In the genomic region with DNA sequence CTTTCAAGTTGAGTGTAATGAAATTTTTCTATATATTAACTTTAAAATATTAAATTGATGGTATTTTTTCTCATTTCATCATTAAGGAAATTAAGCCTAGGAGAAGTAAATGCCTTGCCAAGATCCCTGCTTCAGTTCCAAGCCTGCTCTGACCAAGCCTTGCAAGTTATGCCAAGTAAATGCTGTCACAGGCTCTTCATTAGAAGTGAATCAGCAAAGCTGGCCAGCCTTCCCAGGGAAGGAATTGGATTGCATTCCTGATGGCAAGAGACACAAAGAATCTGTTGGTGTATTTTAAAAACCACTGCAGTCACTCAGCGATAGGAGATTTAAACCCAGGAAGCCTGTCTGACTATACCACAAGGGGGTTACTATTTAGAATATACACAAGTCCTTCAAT, we compare ENCODE assay signal across 10 mouse cellular contexts. TPM values are rescaled to one million over a fixed set of nuclear protein-coding genes. Genes with fewer than 3 reads are reported as not detected.
A peak's percentile ranks its signal among the peaks of the same experiment; 100 is the strongest.
DNase-seq lines count a peak whose midpoint lies in the region; ATAC-seq lines count a peak whose summit lies in the region.
"Had no signal": no experiment of that assay in that cellular context is flagged by ENCODE, and none has a peak within 500 bp of the region (broad histone marks: within the 10 kb centered on the region; RNA-seq: fewer than 3 reads in every experiment).

No protein-coding gene starts in this region.

- H3K27me3 ChIP-seq in forebrain, embryonic 16.5 days (replicated peaks; ENCODE audit: control insufficient read depth, insufficient read depth, low read length), result no peaks in the 10 kb centered on the region
- H3K27me3 ChIP-seq in hindbrain, embryonic 11.5 days (ENCODE audit: control insufficient read depth, insufficient read depth, low read length), result no peaks in the 10 kb centered on the region
- H3K27me3 ChIP-seq: embryonic facial prominence, embryonic 12.5 days had no signal

- no peak overlapping the region for H3K4me3 ChIP-seq in forebrain, embryonic 16.5 days (replicated peaks; ENCODE audit: low read length)
- H3K4me3 ChIP-seq in hindbrain, embryonic 11.5 days (ENCODE audit: low read depth, low read length), result no peak overlapping the region
- H3K4me3 ChIP-seq: embryonic facial prominence, embryonic 12.5 days had no signal

- intact Hi-C loops in left cerebral cortex, postnatal 14 days (cut with DNase I), result no loop called here

- H3K27ac ChIP-seq in forebrain, embryonic 16.5 days (ENCODE audit: low read length), result no peak overlapping the region
- no peak overlapping the region for H3K27ac ChIP-seq in hindbrain, embryonic 11.5 days (ENCODE audit: low read depth, low read length)
- H3K27ac ChIP-seq: embryonic facial prominence, embryonic 12.5 days had no signal

- no peaks in the 10 kb centered on the region for H3K36me3 ChIP-seq in forebrain, embryonic 16.5 days (ENCODE audit: control insufficient read depth, insufficient read depth)
- H3K36me3 ChIP-seq in hindbrain, embryonic 11.5 days (ENCODE audit: control insufficient read depth, insufficient read depth, low read length), result no peaks in the 10 kb centered on the region
- H3K36me3 ChIP-seq: embryonic facial prominence, embryonic 12.5 days had no signal

- DNase-seq in left cerebral cortex, postnatal 14 days (ENCODE audit: low spot score in 2 of 2), result peak; percentile 22 to 32
- no peak for DNase-seq in left cerebral cortex, adult 11 months (ENCODE audit: low spot score)
- DNase-seq in adrenal gland, postnatal 10 days, result peak; percentile 59
- peak; percentile 27 to 38 for DNase-seq in layer of hippocampus, postnatal 10 days (ENCODE audit: low spot score in 2 of 2)
- no peak for DNase-seq in T-cell, adult 2 months (ENCODE audit: low spot score)
- no peak for DNase-seq in kidney, adult 18-20 months
- no peak for DNase-seq in hindbrain, embryonic 11.5 days (ENCODE audit: low spot score)
- DNase-seq: liver, postnatal 0 days had no signal

- no peak overlapping the region for H3K9ac ChIP-seq in forebrain, embryonic 16.5 days (replicated peaks; ENCODE audit: low read depth, low read length)
- H3K9ac ChIP-seq in hindbrain, embryonic 11.5 days (ENCODE audit: low read depth, low read length), result no peak overlapping the region
- H3K9ac ChIP-seq: embryonic facial prominence, embryonic 12.5 days; liver, postnatal 0 days had no signal

- H3K9me3 ChIP-seq in forebrain, embryonic 16.5 days (ENCODE audit: control insufficient read depth, low read length), result no peaks in the 10 kb centered on the region
- H3K9me3 ChIP-seq in hindbrain, embryonic 11.5 days (ENCODE audit: control insufficient read depth, low read length), result no peaks in the 10 kb centered on the region
- H3K9me3 ChIP-seq: embryonic facial prominence, embryonic 12.5 days had no signal

- peak; percentile 84 for ATAC-seq in forebrain, embryonic 16.5 days
- no peak for ATAC-seq in hindbrain, embryonic 11.5 days (ENCODE audit: low FRiP score)
- ATAC-seq: liver, postnatal 0 days had no signal

- 31% methylated on average over 1 of the region's 1 CpGs for WGBS in forebrain, embryonic 16.5 days
- WGBS in hindbrain, embryonic 11.5 days, result 97% methylated on average over 1 of the region's 1 CpGs

- no peak overlapping the region for H3K4me2 ChIP-seq in forebrain, embryonic 16.5 days (ENCODE audit: low read length)
- no peak overlapping the region for H3K4me2 ChIP-seq in hindbrain, embryonic 11.5 days (replicated peaks; ENCODE audit: low read depth, low read length)
- H3K4me2 ChIP-seq: embryonic facial prominence, embryonic 12.5 days had no signal

- no peaks in the 10 kb centered on the region; the same call in 1 of the 2 replicates for H3K4me1 ChIP-seq in forebrain, embryonic 16.5 days (replicated peaks; ENCODE audit: control insufficient read depth, insufficient read depth, low read length)
- H3K4me1 ChIP-seq in hindbrain, embryonic 11.5 days (replicated peaks; ENCODE audit: control insufficient read depth, insufficient read depth, low read length), result no peaks in the 10 kb centered on the region
- H3K4me1 ChIP-seq: embryonic facial prominence, embryonic 12.5 days had no signal

RNA-seq across cellular contexts. Expression of gene Pja2, which starts 32.0 kb away (rescaled TPM):
- 100 to 1,000 TPM; 389 to 398 TPM for total RNA-seq in left cerebral cortex, postnatal 14 days (2021)
- total RNA-seq in adrenal gland, postnatal 10 days (2021), result 10 to 100 TPM; 66.7 to 81.7 TPM
- polyA plus RNA-seq in forebrain, embryonic 16.5 days (2015; fragmentation: Nextera tagmentation; extraction: Ambion mirVana), result 167 TPM in 2 replicates
- 100 to 1,000 TPM; 346 to 360 TPM for total RNA-seq in layer of hippocampus, postnatal 10 days (2021)
- 92.1 and 95.0 TPM in 2 replicates for polyA plus RNA-seq in hindbrain, embryonic 11.5 days (2014; fragmentation: Nextera tagmentation; extraction: Ambion mirVana)

Comparison
In these comparisons a context has a peak if more than half of its experiments do, and no peak if none do; other contexts are left out.
1. DNase-seq: peak in left cerebral cortex, postnatal 14 days (2 of 2), adrenal gland, postnatal 10 days (single experiment) and layer of hippocampus, postnatal 10 days (2 of 2); none in left cerebral cortex, adult 11 months (single experiment), T-cell, adult 2 months (single experiment), kidney, adult 18-20 months (single experiment) and hindbrain, embryonic 11.5 days (single experiment).
2. RNA of gene Pja2, which starts 32.0 kb away (total RNA-seq): 389 to 398 TPM in left cerebral cortex, postnatal 14 days and 346 to 360 TPM in layer of hippocampus, postnatal 10 days; 66.7 to 81.7 TPM in adrenal gland, postnatal 10 days; every median in the first group is over 4 times any median in the second.